Mouse (Mus musculus) spleen, adult 12 weeks (tissue): ENCODE measurements around the gene Vrk2.

Experiments
- DNase-seq: peaks from one replicate; pipeline ENCODE4 v3.0.0; 2022; ENCODE audit warnings: low spot score

Gene Vrk2

DNA sequence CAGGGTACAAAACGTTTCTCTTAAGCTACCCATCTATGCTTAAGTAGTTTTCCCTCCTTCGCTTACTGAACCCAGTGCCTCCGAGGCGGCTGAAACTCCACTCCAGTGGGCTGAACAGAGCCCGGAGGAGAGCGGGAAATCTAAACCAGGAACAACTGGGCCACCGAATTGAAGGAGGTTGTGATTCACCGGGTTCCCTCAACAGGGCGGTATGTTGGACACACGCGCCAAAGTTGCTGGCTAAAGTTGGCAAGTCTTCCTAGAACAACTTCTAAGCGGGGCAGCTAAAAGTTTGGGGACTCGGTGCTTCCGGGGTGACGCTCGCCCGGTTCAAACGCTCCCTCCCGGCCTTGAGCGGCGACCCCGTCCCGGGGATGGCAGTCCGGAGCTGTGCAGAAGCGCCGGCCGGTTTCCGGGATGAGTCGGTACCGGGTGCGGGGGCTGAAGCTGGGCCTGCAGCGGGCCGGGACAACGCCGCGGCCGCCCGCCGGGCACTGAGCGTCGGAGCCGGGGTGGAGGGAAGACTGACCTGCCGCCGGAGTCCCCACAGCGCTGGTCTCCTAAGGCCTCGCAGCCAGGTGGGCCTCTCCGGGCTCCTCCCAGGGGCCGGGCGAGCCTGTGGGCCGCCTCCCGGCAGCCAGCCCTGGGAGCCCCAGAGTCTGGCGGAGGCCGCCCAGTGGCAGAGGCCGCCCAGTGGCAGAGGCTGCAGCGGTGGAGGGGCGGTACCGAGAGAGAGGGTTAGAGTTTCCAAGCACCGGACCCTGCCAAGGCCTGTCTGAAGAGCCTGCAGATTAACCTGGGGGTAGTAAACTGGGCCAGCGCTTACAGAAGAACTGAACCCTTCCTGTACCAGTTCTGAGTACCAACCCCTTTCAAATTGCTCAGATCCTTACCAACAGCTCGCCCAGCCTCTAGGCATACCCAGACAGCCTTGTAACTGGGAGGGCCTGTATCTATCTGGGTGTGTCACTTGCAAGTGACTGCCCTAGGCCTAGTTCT lies at the start of gene Vrk2, which contains the start of gene Gm6899:
Vrk2 (minus strand) TSS at position 939 of the 999 bp plus-strand sequence.
Gm6899 (plus strand) TSS at position 181 of the 999 bp plus-strand sequence.
- peak; percentile 80 for DNase-seq

DNA sequence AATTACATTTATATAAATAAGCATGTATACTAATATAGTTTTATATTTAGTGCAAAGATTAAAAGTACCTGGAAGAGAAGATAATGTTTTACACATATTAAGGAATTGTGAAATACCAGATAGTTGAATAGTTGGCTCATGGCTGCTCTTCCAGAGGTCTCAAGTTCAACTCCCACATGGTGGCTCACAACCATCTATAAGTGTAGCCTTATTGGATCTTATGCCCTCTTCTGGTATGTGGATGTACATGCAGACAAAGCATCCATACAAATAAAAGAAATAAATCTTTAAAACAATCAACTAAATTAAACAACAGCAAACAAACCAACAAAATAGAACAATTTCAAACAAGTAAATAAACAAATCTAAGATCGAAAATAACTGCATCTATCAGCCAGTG lies 48.3 kb upstream of the Vrk2 start:
- DNase-seq = no peak

DNA sequence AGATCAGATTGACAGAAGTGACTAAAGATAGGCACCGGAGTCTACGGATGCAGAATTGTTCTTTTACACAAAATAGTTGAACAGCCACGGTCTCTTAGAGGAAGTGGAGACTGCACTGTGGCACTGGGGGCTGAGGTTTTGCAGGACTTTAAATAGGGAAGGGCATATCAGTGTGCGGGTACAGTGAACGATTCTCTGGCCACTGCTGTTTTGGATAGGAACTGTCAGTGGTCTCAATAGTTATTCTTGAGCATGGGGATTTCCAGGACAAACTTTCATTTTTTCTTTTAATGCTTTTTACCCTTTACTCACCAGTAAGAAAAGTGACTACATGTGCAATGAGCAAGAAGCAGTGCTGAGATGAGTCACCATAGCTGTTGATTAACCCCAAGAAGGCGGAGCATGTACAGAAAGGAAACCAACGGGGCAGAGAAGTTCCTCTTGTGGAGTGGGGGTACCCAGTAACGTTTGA lies 46.6 kb upstream of the Vrk2 start:
- DNase-seq = no peak

DNA sequence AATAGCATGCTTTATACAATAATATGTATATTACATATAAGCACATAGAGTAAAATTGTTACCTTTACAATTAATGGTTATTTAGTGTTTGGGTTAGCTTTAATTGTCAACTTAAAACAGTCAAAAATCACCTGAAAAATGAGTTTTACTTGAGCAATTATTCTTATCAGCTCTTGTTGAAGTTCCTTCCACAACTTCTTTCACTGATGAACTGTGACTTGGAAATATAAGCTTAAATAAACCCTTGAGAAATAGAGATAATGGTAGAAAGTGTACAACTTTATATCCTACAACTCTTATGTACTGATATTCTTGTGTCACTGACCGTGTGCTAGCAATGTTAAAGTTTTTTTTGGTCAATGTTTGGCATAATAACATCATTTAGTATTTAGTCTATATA lies 42.4 kb upstream of the Vrk2 start:
- no peak for DNase-seq

DNA sequence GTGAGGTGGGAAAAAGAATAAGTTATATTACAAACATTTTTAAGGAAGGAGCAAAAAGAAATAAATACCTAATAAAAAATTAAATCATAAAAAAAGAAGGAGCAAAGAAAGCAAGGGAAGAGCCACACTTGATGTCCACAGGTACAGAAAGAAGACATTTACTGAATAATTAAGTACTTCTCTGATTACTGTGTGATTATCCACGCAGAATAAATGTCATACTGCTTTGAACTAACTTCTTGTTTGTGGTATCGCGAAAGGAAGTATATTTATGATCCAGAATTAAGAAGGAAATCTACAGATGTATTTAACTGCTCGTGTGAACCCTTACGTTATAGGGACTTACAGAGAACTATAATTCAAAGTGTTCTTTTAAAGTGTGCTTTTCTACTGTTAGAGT lies 28.9 kb upstream of the Vrk2 start:
- no peak for DNase-seq

DNA sequence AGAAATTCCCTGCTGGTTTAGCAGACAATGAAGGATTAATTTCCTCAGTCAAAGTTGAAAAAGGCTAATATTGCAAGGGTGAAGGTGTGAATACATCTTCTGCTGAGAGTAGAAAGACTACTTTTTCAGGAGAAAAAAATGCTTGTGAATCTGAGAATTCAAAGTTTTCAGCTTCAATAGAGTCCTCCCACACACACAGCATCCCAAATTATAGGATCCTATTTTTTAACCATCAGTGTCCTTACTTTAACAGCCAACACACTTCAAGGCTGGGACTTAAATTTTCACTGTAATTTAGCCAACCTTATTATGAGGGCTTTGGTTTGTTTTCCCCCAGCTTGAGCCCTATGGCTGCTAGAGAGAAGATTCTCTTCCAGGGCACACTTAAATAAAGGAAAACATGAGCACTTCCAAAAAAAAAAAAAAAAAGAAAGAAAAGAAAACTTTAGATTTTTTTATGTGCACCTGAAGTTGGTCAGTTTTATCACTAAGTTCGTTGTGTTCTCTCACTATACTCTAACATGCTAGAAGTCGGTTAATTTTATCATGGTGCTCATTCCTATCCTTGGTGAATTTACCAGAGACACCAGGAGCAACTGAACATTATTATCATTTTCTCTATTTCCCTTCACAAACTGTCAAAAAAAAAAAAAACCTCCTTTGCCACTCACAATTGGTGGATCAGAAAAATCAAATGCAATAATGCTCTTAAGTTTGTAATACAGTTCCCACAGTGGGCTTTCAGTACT lies 24.9 kb upstream of the Vrk2 start:
- no peak for DNase-seq

DNA sequence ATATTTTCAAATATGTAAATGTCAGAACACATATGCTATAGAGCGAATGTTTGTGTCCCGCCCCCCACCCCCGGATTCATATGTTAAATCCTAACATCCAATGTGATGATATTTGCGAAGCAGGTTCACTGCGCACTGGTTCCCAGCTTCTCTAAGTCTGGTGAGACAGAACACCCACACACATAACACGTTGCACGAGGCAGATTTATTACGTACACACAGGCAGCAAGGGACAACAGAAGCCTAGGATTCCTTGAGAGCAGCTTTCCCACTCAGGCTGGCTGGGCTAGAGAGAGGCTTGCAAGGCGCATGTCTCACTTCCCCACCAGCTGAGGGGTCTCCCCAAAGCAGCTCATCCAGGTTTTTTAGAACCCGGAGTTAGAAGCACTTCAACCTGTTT lies 15.0 kb upstream of the Vrk2 start:
- no peak for DNase-seq

DNA sequence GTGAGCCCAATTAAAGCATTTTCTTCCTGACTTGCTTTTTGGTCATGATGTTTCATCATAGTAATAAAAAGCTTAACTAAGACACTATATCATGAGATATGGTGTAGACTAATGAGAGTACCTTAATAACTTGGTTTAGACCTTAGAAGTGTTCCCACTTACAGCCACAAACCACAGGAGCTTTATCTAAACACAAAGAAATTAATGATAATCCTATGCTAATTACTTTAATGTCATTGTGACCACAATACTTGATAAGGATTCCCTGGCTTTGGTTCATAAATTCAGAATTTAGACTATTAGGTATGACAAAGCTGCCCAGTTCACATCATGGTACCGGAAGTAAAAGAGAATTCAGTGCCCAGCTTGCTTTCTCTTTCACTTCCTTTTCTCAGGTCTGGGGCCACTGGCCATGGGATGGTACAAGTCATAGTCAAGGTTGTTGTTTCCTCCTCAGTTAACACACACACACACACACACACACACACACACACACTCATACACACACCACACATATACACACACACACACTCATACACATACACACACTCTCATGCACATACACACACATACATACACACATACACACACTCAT lies 10.4 kb upstream of the Vrk2 start:
- no peak for DNase-seq

DNA sequence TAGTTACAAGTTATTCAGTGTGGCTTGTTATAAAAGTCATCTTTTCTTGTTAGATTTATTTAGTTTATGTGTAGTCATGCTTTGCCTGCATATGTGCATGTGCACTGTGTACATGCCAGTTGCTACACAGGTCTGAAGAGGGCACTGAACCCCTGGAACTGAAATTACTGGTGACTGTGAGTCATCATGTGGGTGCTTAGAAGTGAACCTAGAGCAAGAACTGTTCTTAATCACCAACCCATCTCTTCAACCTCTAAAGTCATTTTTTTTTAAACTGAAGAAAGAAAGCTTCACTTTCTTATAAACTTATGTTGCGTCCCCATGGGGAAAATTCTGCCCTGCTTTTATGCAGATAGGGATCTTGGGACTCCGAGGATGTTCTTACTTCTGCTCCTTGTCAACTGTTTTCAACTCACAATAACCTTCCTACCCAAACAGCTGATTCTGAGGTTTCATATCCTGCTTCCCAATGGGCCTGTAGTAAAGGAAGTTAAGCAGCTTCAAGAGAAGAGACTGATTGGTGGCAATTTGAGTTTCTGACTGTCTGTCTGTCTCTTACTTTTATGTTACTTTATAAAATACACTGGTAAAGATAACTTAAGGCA lies 7.9 kb upstream of the Vrk2 start:
- no peak for DNase-seq

DNA sequence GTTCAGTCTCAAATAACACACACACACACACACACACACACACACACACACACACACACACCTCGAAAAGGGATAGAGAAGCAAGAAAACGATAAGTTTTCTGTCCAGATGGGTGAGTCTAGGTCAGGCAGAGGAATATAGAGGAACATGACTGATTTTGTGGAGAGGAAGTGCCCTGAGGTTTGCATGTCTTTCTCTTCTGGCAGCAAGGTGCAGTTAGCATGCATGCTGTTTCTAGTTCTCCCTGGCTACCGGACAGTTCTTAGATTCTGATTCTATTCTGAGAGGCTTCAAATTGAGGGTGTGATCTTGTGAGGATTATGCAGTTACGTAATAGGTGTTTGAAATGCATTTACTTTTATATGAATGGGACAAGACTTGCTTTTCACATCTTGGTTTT lies 6.9 kb upstream of the Vrk2 start:
- DNase-seq = no peak

DNA sequence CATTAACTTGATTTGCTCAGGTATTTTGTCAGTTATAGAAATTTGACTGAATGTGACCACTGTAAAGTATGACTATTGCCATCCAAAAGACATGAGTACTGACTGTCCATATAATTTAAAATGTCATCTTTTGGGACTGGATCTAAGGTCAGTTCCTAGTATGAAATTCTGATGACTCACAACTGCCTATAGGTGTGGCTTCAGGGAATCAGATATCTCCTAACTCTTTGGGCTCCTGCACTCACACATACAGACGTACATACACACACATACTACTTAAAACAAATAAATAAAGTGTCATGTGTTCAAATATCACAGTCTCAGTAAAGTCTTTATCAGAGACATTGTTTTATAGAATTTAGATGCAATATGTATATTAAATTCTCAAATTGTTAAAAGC lies 5.1 kb upstream of the Vrk2 start:
- no peak for DNase-seq

DNA sequence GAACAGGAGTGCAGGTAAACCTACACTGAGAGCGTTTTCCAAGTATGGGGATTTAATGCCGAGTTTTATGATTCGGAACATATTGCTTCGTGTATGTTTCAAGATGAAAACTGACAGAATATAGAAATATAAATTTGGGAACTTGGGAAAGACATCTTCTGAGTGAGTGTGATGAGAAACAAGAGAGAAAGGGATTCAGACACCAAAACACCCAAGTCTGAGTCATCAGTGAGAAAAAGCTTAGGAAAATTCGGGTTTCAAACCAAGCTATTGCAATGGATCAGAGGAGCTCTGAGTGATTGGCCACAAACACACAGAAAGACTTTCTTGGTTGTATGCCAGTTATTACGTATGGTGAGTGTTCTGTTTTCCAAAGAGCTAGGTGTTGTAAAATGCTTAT lies 4.0 kb upstream of the Vrk2 start:
- no peak for DNase-seq

DNA sequence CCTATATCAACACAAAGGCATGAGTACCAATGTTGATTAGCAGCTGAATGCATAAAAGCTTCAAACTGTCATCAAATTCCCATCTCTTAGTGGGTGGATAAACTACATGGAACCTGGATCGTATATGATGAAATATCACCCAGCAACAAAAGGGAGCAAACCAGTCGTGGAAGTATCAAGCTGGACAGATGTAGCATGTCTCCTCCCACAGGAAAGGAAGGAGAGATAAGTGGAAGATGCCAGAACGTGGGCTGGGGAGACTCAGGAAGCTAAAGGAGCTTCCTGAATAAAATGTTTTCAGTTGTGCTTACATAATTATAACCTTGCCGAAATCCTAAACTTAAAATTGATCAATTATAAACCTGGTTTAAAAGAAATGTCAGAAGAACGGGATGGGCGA lies 3.3 kb upstream of the Vrk2 start:
- DNase-seq = no peak

DNA sequence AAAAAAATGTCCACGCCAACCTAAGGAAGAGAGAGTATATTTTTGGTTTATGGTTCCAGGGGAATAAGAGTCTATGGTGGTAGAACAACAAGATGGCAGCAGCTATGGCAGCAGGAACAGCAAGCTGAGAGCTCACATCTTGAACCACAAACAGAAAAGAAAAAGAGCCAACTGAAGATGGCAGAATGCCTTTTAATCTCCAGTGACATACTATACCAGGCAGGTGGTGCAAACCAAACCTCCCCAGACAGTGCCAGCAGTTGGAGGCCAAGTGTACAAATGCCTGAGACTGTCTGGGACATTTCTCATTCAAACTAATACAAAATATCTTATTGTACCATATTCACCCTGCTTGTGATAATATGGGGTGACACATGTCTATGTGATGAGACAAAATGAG lies 2.4 kb upstream of the Vrk2 start:
- DNase-seq = no peak

DNA sequence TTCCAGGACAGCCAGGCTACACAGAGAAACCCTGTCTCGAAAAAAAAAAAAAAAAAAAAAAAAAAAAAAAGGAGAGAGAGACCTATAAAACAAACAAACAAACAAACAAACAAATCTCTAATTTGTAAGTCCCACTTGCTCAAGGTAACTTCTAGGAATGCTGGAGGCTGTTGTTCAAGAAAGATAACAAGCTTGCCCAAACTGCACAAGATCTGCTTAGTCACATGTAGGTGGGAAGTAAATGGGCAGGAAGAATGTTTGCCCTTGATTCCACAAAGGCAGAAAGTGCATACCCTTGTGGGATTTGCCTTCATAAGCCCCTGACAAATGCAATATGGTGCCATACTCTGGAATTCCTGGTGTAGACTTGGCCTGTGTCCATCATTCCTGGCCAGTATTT lies 688 bp upstream of the Vrk2 start:
- DNase-seq = no peak

DNA sequence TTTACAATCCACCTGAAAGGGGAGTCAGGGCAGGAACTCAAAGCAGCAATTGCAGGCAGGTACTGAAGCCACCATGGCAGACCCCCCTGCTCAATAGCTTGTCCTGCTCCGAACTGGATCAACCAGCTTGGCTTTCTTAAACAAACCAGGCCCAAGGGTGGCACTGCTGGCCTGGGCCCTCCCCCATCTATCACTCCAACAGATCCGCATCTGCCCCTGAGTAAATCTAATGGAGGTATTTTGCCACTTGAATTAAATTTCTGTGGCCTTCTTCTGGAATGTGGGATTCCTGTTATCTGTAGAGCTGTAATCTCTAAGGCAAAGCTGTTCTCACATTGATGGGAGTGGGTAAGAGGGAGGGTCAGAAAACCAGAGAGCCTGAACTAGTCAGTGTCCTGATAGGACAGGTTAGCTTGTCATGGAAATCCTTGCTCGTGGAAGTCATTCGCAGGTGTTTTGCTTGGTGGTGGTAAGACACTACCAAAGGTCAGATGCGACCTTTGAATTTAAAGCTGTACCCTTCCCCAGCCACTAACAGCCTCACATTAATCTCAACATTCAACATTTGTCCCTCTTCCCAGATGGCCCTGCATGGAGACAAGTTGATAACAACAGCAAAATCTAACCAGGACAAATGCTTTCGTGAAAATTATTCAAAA lies 1.3 kb downstream of the Vrk2 start:
- peak; percentile 22 for DNase-seq

DNA sequence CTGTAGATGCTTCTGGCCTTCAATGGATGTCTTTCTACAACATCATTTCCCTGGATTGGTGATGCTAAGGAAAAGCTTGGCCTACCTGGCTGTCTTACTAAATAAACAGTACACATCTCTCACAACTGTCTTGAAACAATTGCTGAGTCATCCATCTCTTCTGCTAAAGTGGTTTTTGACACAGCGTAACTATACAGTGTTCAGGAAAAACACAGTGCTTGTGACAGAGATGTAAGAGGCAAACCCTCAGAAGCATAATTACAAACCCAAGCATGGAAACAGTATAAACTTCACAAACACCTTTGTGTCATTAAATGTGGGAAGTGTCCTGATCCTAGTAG lies 6.6 kb downstream of the Vrk2 start:
- DNase-seq = no peak

DNA sequence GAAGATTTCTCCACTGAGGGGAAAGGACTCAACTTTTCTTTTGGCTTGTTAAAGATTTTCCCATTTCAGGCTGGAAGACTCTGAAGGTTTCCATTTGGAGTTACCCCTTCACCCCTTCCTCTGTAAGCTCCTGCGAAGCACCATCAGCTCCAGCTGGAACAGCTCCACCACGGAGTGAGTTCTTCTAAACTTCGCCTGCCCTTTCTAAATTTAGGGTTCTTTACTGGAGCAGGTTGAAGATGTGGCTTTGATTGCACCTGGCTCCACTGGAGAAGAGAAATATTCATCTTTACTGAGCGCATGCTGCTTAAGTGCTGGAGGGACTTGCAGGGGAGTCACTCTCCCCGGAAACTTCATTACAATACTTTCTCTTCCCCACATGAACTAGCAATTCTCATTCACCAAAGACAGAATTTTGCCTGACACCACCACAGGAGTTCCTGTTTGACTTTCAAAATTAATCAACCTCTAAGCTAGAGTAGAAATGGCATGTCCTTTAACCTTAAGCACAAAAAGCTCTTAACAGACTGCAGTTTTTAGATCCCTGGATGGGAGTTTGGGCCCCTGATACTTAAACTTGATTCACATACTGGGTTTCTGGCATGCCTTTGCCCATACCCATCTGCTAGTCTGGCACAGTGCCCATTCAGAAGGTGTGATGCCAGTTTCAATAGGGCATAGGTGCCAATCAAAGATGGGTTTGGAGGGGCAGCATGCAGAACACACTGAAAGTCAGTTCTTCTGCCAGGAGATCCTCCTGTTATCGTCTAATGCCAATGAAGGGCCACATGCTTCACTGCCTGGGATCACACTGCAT lies 7.2 kb downstream of the Vrk2 start:
- DNase-seq = no peak

DNA sequence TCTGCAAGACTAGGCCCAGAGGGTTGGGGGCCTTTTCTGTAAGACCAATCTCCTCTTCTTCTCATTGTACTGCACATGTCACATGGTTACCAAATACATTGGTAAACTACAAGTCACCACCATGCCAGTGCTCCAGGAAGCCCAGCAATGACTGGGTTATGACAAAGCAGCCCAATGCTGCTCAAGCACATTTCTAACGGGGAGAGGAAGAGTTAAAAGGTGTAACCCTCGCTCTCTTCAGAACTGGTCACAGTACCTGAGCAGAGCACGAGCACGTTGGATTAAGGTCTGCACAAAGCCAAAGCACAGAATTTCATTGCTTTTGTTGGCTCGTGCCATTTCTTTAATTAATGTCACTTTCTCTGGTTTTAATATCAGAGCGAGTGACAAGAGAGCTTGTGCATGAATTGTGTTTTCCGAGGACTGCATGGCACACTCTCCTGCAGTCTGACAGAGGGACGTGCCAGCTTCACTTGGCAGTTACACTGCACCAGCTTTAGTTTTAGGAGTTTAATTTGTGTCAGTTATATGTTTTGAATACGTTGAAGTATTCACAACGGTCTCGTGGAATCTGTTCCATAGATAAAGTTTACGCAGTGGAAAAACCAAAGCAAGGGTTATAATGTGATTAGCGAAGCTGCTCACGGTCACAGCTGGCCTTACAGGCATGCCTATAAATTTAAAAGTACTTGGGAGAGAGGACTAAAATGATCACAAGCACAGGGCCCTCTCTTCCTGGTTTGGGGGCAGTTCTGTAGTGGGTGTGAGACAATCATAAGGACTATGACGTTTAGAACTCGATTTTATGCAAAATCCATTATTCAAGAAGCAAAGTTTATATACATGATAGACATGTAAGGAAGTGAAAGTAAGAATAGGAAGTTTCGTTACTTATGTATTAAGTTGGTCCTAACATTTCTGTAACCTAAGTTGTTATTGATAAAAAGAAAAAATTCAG lies 8.1 kb downstream of the Vrk2 start:
- no peak for DNase-seq

DNA sequence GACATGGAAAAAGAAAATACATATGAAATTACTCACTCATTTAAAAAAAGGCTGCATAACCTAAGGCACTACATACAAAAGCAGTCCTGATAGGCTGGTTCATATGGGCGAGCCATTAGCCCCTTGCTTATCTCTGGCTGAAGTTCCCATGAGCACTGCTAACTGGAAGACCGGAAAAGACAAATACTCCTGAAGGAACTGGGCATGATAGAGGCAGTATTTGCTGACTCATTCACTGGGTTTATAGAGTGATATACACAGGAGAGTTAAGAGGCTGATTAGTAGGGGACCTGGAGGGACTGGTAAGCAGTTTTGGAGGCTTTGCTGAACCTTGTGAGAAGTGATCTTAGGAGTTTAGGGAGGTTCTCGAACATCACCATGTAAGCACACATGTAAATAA lies 42.2 kb downstream of the Vrk2 start:
- DNase-seq = no peak
